Mouse (Mus musculus) lung, postnatal 0 days (tissue): ENCODE measurements at regions not wholly inside any gene's neighbourhood (a gene's known extent, or its start where the extent isn't known, plus 50 kb on each side); places are given as distances from the start of the nearest gene placed in this dataset.

Experiments
- ATAC-seq: fragments of 200-750 bp; cut with Nextera tagmentation; 2 replicates; pipeline ENCODE4 v1.8.0; 2017; ENCODE audit warnings: moderate library complexity
- DNase-seq: peaks from one replicate; pipeline ENCODE4 v3.0.0-alpha.2; 2016; ENCODE audit warnings: low spot score
- H3K27ac ChIP-seq: fragments of 300-500 bp; sonication (generic); 2 replicates; pipeline ENCODE4 v1.5.1; 2014; ENCODE audit warnings: antibody characterized with exemption, mild to moderate bottlenecking, low read length, mixed read lengths
- H3K27me3 ChIP-seq: fragments of 300-500 bp; sonication (generic); replicated peaks from 2 replicates; pipeline ENCODE4 v1.6.1; 2014; ENCODE audit warnings: low read length, mixed read lengths; ENCODE audit not compliant: insufficient read depth
- H3K36me3 ChIP-seq: fragments of 300-500 bp; sonication (generic); 2 replicates; pipeline ENCODE4 v1.6.1; 2014; ENCODE audit warnings: low read length, mixed read lengths; ENCODE audit not compliant: insufficient read depth
- H3K4me1 ChIP-seq: fragments of 300-500 bp; sonication (generic); 2 replicates; pipeline ENCODE4 v1.6.1; 2014; ENCODE audit warnings: antibody characterized with exemption, low read depth, low read length, mixed read lengths; ENCODE audit not compliant: insufficient read depth
- H3K4me2 ChIP-seq: fragments of 300-500 bp; sonication (generic); replicated peaks from 2 replicates; pipeline ENCODE4 v1.6.1; 2014; ENCODE audit warnings: low read depth, mild to moderate bottlenecking, low read length, moderate library complexity, mixed read lengths
- H3K4me3 ChIP-seq: fragments of 300-500 bp; sonication (generic); 2 replicates; pipeline ENCODE4 v1.5.1; 2014; ENCODE audit warnings: low read depth, low read length
- H3K9ac ChIP-seq: fragments of 300-500 bp; sonication (generic); replicated peaks from 2 replicates; pipeline ENCODE4 v1.6.1; 2014; ENCODE audit warnings: low read depth, mild to moderate bottlenecking
- H3K9me3 ChIP-seq: fragments of 300-500 bp; sonication (generic); 2 replicates; pipeline ENCODE4 v1.6.1; 2016; ENCODE audit warnings: low read length, mixed read lengths
- CTCF ChIP-seq: IDR thresholded peaks from 2 replicates; pipeline ENCODE4 v1.5.1; 2016; ENCODE audit warnings: antibody characterized with exemption, mild to moderate bottlenecking
- EP300 ChIP-seq: IDR thresholded peaks from 2 replicates; pipeline ENCODE4 v1.6.1; 2016; ENCODE audit warnings: antibody characterized with exemption, mild to moderate bottlenecking, control low read depth
- WGBS: fragments of 180-500 bp; shearing (Covaris S2); extraction: QIAGEN DNeasy Blood & Tissue Kit; methylation state at CpG from one replicate; pipeline ENCODE4 v1.1.7; 2014; 5-methylcytosine and 5-hydroxymethylcytosine counted together

DNA sequence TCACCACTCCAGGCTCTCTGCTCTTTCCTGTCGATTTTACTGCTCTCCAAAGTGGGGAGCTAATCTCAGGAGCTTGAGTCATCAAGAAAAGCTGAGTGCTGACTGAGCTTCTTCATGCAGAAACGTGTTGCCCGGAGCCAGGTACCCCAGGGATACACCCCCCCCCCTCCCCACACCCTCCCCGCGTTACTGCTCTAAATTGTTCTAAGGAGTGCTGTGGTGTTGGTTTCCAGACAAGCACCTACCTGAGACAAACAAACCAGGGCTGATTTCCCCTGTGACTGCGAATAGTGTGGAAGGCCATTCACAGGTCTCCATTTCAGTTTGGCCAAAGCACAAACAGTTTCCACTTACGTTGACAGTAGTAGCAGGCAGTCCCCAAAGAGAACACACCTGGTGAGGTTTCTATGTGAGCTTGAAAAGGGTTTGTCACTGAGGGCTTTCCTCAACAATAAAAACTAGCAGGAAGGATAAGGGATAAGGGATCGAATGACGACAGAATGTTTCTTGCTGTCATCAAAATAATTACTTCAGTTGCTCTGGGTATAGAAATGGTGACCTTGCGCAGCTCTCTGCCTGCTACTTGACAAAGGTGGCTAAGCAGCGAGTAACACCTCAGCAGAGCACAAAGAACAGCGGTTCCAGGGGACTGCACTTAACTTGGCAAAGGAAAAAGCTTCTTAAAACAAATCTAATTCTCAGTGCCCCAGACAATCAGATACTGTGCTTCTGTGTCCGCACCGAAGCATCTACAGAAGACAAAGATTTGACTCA is 1325.0 kb downstream of the Zfp704 start:
- no peaks in the 10 kb centered on the region for H3K27me3 ChIP-seq
- no peaks in the 10 kb centered on the region for H3K4me1 ChIP-seq
- no peak overlapping the region for H3K4me3 ChIP-seq
- H3K9me3 ChIP-seq = no peaks in the 10 kb centered on the region
- 62% methylated on average over 14 of the region's 14 CpGs for WGBS
- ATAC-seq = no peak
- TF ChIP-seq EP300 (no peak), CTCF (no peak)
- DNase-seq = no peak
- no peak overlapping the region for H3K9ac ChIP-seq
- H3K36me3 ChIP-seq = no peaks in the 10 kb centered on the region
- H3K27ac ChIP-seq = no peak overlapping the region
- H3K4me2 ChIP-seq = no peak overlapping the region

DNA sequence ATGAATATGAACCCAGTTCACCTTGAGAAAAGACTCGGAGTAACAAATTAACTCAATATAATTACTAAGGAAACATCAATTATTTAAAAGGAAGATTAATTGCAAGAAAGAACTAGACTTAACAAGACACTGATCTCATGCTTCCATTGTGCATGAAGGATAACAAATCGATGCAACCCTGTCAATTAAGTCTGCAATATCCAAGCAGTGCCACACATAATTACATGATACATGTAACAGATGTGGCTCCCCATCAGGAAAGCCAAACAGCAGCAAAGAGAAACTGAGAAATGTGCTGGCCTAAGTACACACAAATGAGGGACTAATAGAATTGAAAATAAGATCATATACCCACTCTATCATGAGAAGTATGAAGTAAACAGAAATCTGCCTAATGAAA is 1327.5 kb downstream of the Zfp704 start:
- H3K27ac ChIP-seq = no peak overlapping the region
- WGBS = 67% methylated on average over 2 of the region's 2 CpGs
- no peaks in the 10 kb centered on the region for H3K9me3 ChIP-seq
- no peaks in the 10 kb centered on the region for H3K4me1 ChIP-seq
- H3K36me3 ChIP-seq = no peaks in the 10 kb centered on the region
- TF ChIP-seq CTCF = no peak
- TF ChIP-seq EP300 = no peak
- no peak for ATAC-seq
- DNase-seq = no peak
- H3K4me2 ChIP-seq = no peak overlapping the region
- no peak overlapping the region for H3K9ac ChIP-seq
- H3K4me3 ChIP-seq = no peak overlapping the region
- no peaks in the 10 kb centered on the region for H3K27me3 ChIP-seq

GRCm38 (mm10) chr3:8276661-8277060 is 1333.2 kb downstream of the Zfp704 start:
- no peak overlapping the region for H3K27ac ChIP-seq
- H3K4me2 ChIP-seq = no peak overlapping the region
- no peak overlapping the region for H3K4me3 ChIP-seq
- H3K9me3 ChIP-seq = no peaks in the 10 kb centered on the region
- no peaks in the 10 kb centered on the region for H3K27me3 ChIP-seq
- H3K4me1 ChIP-seq = no peaks in the 10 kb centered on the region
- ATAC-seq (no peak), DNase-seq (no peak)
- H3K36me3 ChIP-seq = no peaks in the 10 kb centered on the region
- 65% methylated on average over 1 of the region's 1 CpGs for WGBS
- H3K9ac ChIP-seq = no peak overlapping the region
- TF ChIP-seq CTCF (no peak), EP300 (no peak)

- no peaks in the 10 kb centered on the region for H3K4me1 ChIP-seq
- no peak overlapping the region for H3K4me3 ChIP-seq
- DNase-seq (no peak), ATAC-seq (no peak)
- no peaks in the 10 kb centered on the region for H3K36me3 ChIP-seq
- H3K4me2 ChIP-seq = no peak overlapping the region
- H3K27me3 ChIP-seq = no peaks in the 10 kb centered on the region
- TF ChIP-seq EP300 (no peak), CTCF (no peak)
- no peaks in the 10 kb centered on the region for H3K9me3 ChIP-seq
- no peak overlapping the region for H3K27ac ChIP-seq
- no peak overlapping the region for H3K9ac ChIP-seq
- 61% methylated on average over 3 of the region's 3 CpGs for WGBS
These were observed 1339.0 kb downstream of the Zfp704 start for GRCm38 (mm10) chr3:8270935-8271298.

- H3K36me3 ChIP-seq = no peaks in the 10 kb centered on the region
- H3K9ac ChIP-seq = no peak overlapping the region
- no peak for DNase-seq
These were observed 1339.6 kb downstream of the Zfp704 start for GRCm38 (mm10) chr3:8270009-8270934.

GRCm38 (mm10) chr3:8265783-8266182 is 1344.1 kb downstream of the Zfp704 start:
- Histone ChIP-seq H3K4me3 (no peak overlapping the region), H3K9me3 (no peaks in the 10 kb centered on the region), H3K27me3 (no peaks in the 10 kb centered on the region), H3K27ac (no peak overlapping the region), H3K4me2 (no peak overlapping the region), H3K9ac (no peak overlapping the region), H3K36me3 (no peaks in the 10 kb centered on the region), H3K4me1 (no peaks in the 10 kb centered on the region)
- 47% methylated on average over 3 of the region's 3 CpGs for WGBS
- DNase-seq (no peak), ATAC-seq (no peak)
- no peak for TF ChIP-seq EP300
- TF ChIP-seq CTCF = no peak

More at GRCm38 (mm10) chr3:8270009-8270934, 1339.6 kb downstream of the Zfp704 start:
- no peaks in the 10 kb centered on the region for H3K27me3 ChIP-seq
- no peak overlapping the region for H3K4me2 ChIP-seq
- H3K27ac ChIP-seq = no peak overlapping the region
- ATAC-seq = no peak
- no peaks in the 10 kb centered on the region for H3K9me3 ChIP-seq
- WGBS = 57% methylated on average over 1 of the region's 1 CpGs
- no peak overlapping the region for H3K4me3 ChIP-seq
- no peak for TF ChIP-seq CTCF
- TF ChIP-seq EP300 = no peak
- no peaks in the 10 kb centered on the region for H3K4me1 ChIP-seq
